Mouse (Mus musculus) CH12.LX (cell line): ENCODE data around the gene Letm1.

Experiments used
- CTCF ChIP-seq, 2 experiments: IDR thresholded peaks in 1 of 2; conservative IDR thresholded peaks in 1 of 2; 2 replicates each; pipeline ENCODE4 v1.5.1; 2011 to 2012; ENCODE audit warnings: low read depth in 2 of 2, low read length in 2 of 2, improper control_type of control experiment in 1 of 2, inconsistent platforms in 1 of 2, mild to moderate bottlenecking in 1 of 2, moderate library complexity in 1 of 2
- E2F4 ChIP-seq: IDR thresholded peaks from 2 replicates; pipeline ENCODE4 v1.6.1; 2011; ENCODE audit warnings: low read depth, low read length, improper control_type of control experiment; ENCODE audit not compliant: insufficient replicate concordance
- EP300 ChIP-seq: IDR thresholded peaks from 2 replicates; pipeline ENCODE4 v1.6.1; 2011; ENCODE audit warnings: low read length, improper control_type of control experiment
- MAX ChIP-seq: IDR thresholded peaks from 2 replicates; pipeline ENCODE4 v1.6.1; 2011; ENCODE audit warnings: low read length, improper control_type of control experiment
- MXI1 ChIP-seq: IDR thresholded peaks from 2 replicates; pipeline ENCODE4 v1.6.1; 2011; ENCODE audit warnings: mild to moderate bottlenecking, low read depth, low read length, improper control_type of control experiment
- POLR2A ChIP-seq: IDR thresholded peaks from 2 replicates; pipeline ENCODE4 v1.6.1; 2011; ENCODE audit warnings: low read depth, mild to moderate bottlenecking, improper control_type of control experiment, low read length
- RAD21 ChIP-seq: IDR thresholded peaks from 2 replicates; pipeline ENCODE4 v1.6.1; 2011; ENCODE audit warnings: low read depth, mild to moderate bottlenecking, low read length, improper control_type of control experiment, moderate library complexity
- SMC3 ChIP-seq: IDR thresholded peaks from 2 replicates; pipeline ENCODE4 v1.6.1; 2011; ENCODE audit warnings: low read depth, low read length, improper control_type of control experiment
- TCF12 ChIP-seq: IDR thresholded peaks from 2 replicates; pipeline ENCODE4 v1.6.1; 2014; ENCODE audit warnings: low read depth, mild to moderate bottlenecking, inconsistent platforms, low read length, improper control_type of control experiment

- no peak for TF ChIP-seq POLR2A
- TF ChIP-seq E2F4, result no peak
- no peak for TF ChIP-seq CTCF (conservative IDR thresholded peaks at IDR 0.05 in 1 of 2, IDR thresholded peaks at IDR 0.05 in 1 of 2; ENCODE audit: low read depth in 2 of 2, low read length in 2 of 2)
- no peak for TF ChIP-seq EP300
- no peak for TF ChIP-seq MXI1
- no peak for TF ChIP-seq SMC3
- TF ChIP-seq MAX, result no peak
- TF ChIP-seq TCF12, result no peak
- TF ChIP-seq RAD21, result no peak
These were observed 33.5 kb upstream of the Letm1 start for GRCm38 (mm10) chr5:33816008-33816725.
